Mouse (Mus musculus): ENCODE data around the gene C2cd5.

DNA sequence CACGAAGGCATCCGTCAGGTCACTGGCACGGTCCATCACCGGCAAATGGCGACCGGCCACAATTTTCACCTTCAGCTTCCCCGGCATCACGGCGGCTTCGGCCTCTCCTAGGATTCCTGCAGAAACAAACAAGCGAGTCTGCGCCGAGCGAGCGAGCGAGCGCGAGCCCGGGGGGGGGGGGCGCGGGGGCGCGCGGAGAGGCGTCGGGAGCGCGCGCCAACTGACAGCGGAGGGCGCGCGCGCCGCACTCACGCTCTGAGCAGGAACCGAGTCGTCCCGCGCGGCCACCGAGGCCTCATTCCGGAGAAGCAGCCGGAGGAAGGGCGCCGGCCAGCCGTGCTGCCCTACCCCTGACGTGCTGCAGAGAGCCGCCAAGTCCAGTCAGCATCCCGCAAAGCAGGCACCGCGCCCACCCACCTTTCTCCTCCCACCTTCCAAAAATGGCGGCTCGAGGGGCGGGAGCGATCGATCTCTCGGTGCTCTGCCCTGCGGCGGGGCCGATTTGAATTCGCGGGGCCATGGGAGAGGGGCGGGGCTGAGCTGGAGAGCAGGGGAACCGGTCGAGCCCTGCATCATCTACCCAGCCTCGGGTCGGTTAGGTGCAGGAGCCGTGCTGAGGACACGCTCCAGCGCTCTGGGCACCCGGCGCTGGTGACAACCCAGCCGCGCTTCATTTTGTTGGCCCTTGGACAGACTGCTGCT, at the start of gene C2cd5:
- TF ChIP-seq CTCF (IDR thresholded peaks at IDR 0.05; ENCODE audit: extremely low read depth, insufficient read depth, insufficient read length, insufficient replicate concordance): no peak
- no peak for TF ChIP-seq POLR2A (IDR thresholded peaks at IDR 0.05; ENCODE audit: low read depth, low read length)

All from spleen, adult 2 months (tissue).